Mouse (Mus musculus): ENCODE measurements around the gene Faah.

Gene Faah

DNA sequence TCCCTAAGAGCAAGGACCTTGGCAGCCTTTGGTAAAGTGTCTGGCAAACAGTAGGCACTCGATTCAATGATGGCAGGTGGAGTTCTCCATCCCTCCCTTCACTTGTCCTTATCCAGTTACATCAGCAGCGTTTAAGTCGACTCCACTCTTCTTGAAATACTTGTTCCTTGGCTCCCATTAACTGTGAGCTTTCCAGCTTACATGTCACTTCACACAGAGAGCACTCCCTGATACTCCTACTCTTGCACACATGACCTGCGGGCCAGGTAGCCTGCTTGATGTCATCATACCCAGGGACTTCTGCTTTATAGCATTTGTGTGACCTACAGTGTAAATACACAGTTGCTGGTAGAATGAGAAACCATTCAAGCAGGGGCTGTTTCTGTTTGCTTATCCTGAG, 21.0 kb downstream of the Faah start:
- DNase-seq = no peak

DNA sequence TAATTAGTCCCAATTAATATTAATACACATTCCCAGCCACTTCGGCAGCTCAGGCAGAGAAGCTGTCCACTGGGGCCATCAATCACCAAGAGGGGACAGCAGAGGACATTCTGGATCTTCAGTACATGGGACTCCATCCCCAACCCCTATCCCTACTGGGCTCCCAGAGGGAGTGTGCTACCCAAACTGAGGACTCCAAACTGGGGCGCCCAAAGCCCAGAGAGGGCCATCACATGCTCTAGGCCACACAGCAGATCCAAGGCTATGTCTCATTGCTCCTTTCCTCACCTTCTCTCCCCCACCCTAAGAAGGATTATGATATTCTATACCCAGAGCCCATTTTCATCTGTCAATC, 22.4 kb downstream of the Faah start:
- no peak for DNase-seq

DNA sequence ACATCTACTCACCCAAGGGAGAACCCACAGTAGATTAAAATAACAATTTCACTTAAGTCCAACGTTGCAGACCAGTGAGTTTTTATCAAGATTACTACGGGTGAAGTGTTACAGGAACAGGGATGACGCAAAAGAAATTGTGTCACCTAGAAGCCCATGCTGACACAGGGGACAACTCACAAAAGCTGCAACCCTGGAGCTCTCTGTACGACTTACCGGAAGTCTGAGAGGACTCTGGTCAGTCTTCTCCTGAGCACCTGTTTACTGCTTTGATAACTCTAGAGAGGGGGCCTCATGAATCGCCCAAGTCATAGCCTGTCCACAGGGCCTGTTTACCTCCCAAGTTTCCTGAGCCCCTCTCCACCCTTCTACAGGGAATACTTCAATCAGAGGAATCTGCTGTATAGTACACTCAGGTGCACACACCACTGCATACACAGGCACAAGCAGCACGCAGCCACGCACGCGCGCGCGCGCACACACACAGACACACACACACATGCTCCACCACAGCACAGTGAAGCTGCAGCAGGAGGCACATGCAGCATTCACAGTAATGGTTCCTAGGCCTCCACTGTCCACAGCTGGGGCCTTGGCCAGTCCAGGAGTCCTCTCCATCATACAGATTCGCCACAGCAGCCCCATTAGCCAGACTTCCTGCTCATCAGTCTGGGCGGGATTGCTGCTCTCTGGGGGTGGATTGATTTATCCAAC, 22.9 kb downstream of the Faah start:
- DNase-seq = no peak

DNA sequence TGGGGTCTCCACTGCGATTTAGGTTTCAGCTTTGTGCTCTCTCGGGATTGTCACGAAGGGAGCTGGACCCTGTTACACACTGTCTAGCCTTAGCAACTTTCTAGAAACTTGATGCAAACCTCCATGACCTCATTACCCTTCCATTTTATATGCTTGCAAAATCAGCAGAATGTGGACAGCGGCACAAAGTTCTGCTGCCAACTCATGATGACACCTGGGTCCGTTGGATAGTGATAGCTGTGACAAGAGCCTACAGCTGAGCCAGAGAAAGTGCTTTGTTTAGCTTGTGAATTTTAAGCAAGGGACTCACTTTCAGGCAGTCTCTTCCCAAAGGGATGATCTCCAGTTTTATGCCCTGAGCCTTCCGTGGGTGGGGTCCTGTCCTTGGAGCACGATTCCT, 28.3 kb downstream of the Faah start:
- no peak for DNase-seq

DNA sequence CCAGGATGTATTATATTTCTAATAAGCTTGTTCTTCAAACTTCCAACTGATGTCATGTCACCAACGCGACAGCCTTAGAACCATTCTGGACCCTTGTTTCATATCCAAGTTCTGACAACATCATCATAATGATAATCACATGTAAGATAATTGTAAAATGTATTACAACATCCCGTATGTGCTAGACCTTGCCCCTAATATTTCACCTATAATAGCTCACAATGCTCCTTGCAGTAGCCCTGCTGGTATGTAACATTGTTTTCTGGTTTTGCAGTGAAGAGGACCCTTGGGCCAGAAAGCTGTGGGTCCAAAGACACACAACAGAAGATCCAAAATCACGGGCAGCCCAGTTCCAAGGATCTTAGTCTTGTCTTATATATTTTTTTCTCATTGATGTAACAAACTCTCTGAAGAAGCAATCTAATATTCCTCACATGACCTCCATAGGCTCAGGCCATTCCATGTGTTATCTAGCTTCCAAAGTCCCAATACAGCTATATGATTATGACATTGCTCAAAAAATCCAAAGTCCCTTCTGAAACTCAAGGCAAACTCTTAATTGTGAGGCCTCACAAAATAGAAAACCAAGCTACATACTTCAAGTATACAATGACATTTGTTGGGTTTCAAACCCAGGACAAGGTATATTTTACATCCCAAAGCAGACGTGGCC, 29.7 kb downstream of the Faah start:
- no peak for DNase-seq

DNA sequence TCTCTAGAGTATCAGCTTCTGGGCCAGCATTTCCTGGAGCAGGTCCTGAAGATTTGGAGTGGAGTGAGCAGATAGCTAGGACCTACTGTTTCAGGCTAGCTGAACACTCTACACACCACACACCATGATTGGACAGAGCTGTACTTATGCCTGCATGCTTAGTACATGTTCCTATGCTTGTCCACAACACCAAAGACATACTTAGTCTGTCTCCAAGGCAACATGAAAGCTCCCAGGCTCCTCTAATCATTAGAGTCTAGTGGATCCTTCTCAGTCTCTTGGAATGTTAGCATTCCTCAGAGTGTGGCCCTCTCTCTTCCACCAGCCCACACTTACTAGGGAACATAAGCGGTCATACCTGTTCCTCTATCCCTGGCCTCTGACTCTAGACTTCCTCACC, 30.3 kb downstream of the Faah start:
- DNase-seq = no peak

DNA sequence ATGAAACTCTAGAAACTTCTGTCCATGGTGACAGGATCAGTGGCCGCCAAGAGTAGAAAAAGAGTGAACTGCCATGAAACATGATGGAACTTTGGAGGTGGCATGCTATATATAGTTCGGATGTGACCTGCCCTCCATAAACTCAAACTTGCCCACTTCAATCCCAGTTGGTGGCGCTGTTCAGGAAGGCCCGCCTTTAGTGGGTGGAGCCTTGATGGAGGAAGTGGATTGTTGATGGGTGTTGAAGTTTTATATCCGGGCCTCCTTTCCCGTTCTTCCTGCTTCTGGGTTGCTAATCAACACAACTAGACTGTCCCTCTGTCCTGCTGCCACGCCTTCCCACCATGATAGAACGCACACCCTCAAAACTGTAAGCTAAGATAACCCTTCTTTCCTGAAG, 32.8 kb downstream of the Faah start:
- peak; percentile 34 for DNase-seq

DNA sequence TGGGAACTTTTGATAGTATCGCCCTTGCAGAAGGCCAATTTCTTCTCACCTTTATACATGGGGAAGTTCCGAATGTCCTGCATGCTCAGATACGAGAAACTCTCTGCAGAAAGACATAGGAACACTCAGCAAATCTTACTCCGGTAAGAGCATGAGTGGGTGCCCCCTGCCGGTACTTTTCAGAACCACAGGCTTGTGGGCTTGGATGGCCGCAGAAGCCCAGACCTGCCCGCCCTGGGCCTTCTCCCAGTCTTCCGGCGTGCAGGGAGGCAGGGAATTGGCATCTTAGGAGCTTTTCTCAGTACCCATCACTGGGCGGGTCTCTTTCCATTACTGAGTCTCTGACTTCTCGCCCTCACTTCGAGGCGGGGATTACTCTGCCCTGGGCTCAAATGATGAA, 33.6 kb downstream of the Faah start:
- DNase-seq = peak; percentile 87

DNA sequence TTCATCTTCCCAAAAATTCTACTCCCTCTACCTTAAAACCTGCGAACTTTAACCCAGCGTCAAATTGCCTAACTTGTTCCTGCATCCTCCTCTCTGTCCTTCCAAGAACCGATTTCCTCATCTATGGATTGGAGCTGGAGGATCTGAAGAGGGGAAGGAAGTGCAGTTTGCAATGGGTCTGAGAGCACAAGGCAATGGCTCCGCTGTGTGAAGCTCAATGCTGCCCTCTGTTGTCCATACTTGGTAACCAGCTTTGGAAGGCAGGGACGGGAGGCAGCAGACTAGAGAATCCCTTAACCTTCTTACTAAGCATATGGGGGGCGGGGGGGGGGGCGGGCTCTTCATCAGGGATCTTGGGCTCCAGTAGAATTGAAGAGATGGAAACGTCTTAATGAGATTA, 37.0 kb downstream of the Faah start:
- DNase-seq = peak; percentile 74

DNA sequence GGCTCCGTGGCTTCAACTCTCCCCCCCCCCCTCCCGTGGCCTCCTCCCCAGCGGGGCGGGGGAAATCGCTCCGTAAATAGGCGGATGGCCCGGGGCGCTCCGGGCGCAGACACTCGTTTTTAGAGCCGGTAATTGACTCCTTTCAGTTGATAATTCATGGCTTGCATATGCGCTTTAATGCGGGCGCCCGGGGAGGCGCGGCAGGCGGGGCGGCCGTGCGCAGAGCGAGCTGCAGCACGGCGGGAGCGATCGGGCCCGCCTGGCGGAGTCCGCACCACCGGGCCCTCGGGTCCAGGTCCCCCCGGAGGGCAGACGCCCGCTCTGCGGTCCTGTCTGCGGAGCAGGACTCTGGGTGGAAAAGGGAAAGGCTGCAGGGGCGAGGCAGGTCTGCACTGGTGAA, 38.3 kb downstream of the Faah start:
- DNase-seq = peak; percentile 12

DNA sequence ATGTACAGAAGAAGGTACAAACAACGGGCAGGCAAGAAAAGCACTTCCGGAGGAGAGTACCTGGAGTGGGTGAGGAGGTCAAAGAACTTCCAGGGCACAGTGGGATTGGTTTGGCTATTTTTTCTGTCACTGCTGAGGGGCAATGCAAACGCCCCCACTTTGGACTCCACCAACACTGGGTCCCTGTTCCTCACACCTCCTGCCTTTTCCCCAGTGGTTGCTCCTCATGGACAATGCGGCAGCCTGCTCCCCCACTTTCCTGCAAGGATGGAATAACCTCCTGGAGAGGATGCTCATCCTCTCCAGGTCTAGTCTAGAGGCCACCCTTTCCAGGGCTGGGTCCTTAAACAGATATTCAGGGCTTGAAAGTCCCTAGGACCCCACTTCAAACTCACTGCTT, 38.8 kb downstream of the Faah start:
- no peak for DNase-seq

DNA sequence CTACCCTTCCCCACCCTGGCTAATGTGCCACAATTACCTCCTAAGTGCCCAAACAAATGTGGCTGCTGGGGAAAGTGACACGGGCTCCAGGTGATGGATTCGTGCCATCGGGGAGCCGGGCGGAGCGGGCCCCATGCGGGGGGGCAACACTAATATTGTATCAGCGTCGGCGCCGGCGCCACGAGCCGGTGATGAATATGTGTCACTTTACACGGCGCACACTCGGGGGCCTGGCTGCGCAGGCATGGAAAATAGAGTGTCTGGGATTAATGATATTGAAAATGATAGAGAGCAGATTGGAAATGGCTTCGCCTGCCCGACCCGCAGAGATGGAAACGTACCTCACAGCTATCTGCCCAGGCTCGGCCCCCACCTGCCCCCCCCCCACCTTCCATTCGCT, 45.2 kb downstream of the Faah start:
- DNase-seq = no peak

DNA sequence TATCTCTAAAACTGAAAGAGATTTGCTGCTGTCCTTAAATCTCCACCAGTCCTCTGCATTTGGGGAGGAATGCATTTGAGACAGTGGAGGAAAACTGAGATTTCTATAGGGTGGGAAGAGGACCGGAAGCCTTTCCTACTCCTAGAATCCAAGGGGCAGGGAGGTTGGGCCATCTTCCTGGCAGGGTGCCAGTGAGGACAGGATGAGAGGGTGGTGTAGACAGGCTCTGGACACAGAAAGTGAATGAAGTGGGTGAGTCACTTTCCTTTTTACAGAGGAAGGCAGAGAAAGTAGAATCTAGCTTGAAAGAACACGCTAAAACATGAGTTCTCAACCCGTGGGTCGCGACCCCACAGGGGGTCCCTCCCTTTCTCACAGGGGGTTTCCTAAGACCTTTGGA, 53.3 kb downstream of the Faah start:
- no peak for DNase-seq

DNA sequence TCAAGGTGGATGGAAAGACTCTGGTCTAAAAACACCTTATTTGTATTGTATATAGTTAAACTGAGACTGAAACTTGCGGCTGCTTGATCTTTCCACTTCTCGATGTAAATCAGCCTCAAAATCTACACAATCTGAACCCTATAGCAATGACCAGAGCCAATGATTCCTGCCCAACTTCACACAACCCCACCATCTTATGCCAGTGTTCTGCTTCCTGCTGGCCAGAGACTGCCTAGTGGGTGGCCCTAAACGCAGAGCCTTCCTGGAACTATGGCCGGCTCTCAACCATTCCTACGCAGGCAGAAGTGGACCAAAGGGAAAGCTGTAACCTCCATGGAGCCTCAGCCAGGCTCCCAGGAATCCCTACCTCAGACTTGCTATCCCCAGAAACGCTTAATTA, 54.0 kb downstream of the Faah start:
- no peak for DNase-seq

DNA sequence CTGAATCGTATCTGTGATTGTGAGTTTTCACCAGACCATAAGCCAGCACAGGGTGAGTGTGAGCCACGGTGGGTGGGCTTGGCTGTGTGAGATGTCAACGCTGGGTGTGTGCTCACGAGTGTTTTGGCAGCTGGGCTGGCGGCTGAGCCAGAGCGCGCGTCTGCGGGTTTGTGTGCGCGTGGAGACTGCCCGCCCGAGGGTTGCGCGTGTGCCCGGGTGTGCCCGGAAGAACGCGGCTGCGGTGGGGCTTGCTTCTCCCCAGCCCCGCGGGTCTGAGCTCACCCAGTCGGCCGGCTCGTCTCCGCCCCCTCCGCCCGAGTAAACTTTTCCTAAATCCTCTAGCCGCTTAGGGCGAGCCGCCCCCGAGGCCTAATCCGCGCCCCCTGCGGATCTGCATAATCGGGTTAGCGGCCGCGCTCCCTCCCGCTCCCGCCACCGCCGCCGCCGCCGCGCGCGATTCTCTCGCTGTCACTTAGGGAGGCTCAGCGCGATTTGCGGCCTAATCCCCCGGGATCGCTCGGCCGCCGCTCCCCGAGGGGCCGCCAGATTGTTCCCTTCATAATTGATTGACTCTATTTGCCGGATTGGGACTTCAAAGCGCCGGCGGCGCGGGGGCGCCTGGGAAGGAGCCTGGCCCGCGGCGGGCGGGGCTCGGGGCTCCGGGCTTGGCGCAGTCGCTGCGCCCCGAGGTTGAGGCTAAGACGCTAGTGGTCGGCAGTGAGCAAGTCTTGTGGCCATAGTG, 54.9 kb downstream of the Faah start:
- peak; percentile 41 for DNase-seq

DNA sequence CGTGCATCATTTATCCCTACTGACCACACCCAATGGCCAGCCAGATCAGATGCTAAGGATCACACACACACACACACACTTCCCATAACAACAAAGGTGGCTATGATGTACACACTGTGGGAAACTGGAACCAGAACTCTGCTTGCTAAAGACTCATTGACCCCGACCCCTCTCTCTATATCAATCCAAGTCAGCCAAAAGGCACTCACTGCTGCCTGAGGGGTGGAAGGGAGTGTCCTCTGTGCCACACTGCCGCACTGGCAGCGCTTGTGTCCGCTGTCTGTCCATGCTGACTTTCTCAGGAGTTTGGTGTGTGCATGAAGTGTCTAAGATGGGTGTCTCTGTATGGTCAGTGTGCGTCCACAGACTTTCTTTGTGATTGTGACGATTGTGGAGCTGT, 55.7 kb downstream of the Faah start:
- DNase-seq = no peak

DNA sequence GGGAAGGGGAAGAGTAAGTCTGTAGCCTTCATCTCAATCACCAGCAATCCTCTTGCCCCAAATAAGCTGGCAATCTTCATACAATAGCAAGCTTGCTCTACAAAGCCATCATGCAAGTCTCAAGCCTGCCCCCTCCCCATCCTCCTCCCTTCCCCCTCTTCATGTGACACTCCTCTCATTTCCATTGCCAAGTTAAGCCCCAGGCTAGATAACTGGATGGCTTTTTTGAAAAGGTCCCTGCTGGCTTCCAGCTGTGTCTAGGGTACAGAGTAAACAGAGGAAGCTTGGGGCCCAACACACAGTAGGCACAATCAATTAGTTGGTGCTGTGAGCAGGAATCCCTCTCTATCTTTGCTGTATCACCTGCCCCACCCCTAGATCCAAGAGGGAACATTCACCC, 58.2 kb downstream of the Faah start:
- no peak for DNase-seq

DNA sequence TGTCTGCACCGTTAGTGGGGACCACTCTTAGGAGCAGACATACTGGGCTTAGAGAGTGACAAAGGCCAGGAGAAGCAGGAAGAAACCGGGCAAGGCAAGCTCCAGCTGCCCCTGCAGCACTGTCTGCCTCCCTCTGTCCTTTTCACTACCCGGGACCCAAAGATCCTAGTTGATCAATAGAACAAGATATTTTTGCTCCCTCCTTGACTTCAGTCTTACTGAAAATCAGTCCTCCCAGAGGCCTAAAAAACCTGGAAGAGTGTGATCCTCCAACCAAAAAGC, 62.3 kb downstream of the Faah start:
- DNase-seq = no peak

DNA sequence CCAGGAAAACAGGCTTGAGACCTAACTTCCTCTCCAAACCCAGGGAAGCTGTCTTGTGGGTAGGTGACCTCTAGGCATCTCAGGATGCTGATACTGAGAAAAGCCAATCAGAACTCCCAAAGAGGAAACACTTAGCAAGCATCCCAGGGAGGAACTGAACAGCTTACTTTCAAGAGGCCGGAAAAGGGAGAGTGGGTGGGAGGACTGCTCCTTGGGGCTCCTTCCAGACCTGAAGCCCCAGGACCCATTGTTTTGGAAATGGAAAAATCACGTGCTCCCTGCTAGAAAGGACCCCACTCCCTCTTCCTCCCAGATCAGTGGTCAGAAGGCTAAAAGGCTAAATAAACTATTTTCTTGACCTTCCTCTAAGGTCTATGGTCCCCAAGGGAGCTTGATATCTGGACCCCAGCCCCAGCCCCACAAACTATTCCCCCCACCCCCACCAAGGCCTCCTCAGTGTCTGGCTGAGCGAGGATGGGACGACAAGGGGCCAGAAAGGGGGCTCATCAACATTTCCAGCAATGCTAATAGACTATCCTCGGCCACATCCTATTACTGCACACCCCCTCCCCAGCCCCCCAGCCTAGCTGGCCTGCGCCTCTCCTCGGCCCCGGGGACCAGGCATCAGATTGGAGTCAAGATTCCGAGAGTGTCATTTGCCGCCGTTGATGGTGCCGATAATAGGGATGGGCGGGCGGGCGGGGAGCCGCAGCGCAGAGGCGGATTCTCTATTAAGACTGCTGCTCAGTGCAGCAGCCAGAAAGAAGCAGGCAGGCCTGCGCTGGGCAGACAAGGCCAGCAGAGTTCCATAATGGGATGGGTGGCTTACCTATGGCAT, 62.9 kb downstream of the Faah start:
- no peak for DNase-seq

DNA sequence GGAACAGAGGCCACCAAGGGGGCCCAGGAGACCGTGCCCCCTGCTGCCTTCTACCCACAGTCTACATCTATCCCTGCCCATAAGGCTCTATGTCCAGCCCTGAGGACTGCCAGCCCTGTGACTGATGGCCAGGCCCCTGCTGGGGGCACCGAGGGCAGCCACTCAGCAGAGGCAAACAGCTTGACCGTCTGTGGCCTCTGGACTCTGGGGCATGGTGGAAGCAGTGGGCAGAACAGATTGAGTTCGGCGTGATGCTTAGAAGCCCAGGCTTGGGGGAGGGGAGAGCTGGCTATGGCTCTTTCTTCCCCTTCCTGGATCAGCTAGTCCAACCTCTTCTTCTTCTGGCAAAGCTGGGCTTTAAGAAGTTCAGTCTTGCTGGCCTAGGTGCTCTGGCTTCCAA, 64.2 kb downstream of the Faah start:
- DNase-seq = no peak

DNA sequence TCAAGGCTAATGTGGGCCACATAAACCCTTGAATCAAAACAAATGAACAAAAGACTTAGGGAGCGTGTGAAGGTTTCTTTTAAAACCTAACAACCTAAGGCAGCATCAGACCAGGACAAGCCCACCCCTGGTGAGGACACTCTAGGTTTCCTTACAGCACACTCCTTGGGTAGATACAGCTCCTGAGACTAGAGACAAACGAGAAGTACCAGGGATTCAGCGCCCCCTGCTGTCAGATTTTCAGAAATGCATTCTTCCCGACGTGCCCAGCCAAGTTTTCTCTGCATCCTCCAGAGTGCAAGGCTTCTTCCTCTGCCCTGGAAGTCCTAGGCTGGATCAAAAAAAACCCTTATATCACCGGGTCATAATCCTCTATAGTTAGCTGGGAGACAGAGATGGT, 65.0 kb downstream of the Faah start:
- DNase-seq = peak; percentile 71

DNA sequence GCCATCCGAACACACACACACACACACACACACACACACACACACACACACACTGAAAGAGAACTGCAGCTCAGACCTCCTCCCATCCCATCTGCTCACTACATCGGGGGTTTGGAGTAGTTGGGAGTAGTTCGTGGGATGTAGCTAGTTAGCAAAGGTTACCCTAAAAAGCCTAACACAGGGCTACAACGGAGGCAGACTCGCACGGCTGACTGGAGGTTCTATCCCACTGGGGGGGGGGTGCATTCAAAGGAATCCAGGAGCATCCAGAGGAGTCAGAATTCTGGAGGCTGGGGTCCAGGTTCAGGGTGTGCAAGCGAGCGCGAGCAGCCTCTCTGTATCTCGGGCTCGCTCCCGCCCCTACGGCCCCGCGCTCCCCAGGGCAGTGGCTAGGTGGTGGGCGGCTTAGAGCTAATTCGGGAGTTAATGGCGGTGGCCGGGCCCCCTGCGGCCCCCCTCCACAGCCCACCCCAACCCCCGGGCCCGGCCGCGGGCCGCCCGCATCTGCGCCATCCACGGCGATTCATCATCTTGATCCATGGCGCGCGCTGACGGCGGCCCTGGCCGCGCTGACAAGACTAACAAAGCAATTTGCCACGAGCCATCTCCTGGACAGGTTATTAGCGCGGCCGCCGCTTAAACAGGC, 73.9 kb downstream of the Faah start:
- no peak for DNase-seq

DNA sequence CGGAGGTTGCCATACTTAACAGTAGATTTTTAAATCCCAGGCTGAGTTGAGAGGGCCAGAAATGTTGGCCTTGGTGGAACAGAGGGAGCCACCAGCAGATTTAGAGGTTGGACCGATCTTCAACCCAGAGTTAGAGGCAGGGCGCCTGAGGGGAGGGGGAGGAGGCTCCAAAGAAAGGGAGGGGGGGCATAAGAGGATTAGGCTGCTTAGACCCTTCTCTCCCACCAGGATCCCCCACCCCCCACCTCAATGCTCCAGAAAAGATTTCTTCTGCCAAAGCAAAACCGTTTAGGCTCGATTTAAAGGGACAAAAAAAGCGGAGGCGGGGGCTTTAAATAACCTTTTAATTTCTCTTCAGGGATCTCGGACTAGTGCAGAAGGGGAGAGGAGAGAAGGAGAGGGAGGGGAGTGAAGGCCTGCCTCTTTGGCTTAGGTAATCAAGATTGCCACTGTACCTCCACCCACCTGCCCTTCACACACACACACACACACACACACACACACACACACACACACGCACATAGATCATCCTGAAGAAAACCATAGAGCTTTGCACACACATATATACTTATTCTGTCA, 76.4 kb downstream of the Faah start:
- no peak for DNase-seq

Measured in thymus, postnatal 4 days (tissue).